Mouse (Mus musculus) CH12.LX (cell line): ENCODE results near the gene R3hdm2.

Source experiments
- CTCF ChIP-seq, 2 experiments: IDR thresholded peaks in 1 of 2; conservative IDR thresholded peaks in 1 of 2; 2 replicates each; pipeline ENCODE4 v1.5.1; 2011 to 2012; ENCODE audit warnings: low read depth in 2 of 2, low read length in 2 of 2, improper control_type of control experiment in 1 of 2, inconsistent platforms in 1 of 2, mild to moderate bottlenecking in 1 of 2, moderate library complexity in 1 of 2
- E2F4 ChIP-seq: IDR thresholded peaks from 2 replicates; pipeline ENCODE4 v1.6.1; 2011; ENCODE audit warnings: low read depth, low read length, improper control_type of control experiment; ENCODE audit not compliant: insufficient replicate concordance
- EP300 ChIP-seq: IDR thresholded peaks from 2 replicates; pipeline ENCODE4 v1.6.1; 2011; ENCODE audit warnings: low read length, improper control_type of control experiment
- ETS1 ChIP-seq: conservative IDR thresholded peaks from 2 replicates; pipeline ENCODE4 v1.6.1; 2012; ENCODE audit warnings: low read depth, mild to moderate bottlenecking, inconsistent platforms, low read length, improper control_type of control experiment, moderate library complexity
- JUN ChIP-seq: IDR thresholded peaks from 2 replicates; pipeline ENCODE4 v1.6.1; 2011; ENCODE audit warnings: low read depth, mild to moderate bottlenecking, low read length, improper control_type of control experiment, moderate library complexity; ENCODE audit not compliant: insufficient read depth
- MAFK ChIP-seq: IDR thresholded peaks from 2 replicates; pipeline ENCODE4 v1.6.1; 2011; ENCODE audit warnings: low read length, improper control_type of control experiment; ENCODE audit not compliant: insufficient replicate concordance
- MAX ChIP-seq: IDR thresholded peaks from 2 replicates; pipeline ENCODE4 v1.6.1; 2011; ENCODE audit warnings: low read length, improper control_type of control experiment
- MAZ ChIP-seq: IDR thresholded peaks from 2 replicates; pipeline ENCODE4 v1.6.1; 2012; ENCODE audit warnings: low read depth, mild to moderate bottlenecking, inconsistent platforms, low read length, improper control_type of control experiment, moderate library complexity
- MXI1 ChIP-seq: IDR thresholded peaks from 2 replicates; pipeline ENCODE4 v1.6.1; 2011; ENCODE audit warnings: mild to moderate bottlenecking, low read depth, low read length, improper control_type of control experiment
- POLR2A ChIP-seq: IDR thresholded peaks from 2 replicates; pipeline ENCODE4 v1.6.1; 2011; ENCODE audit warnings: low read depth, mild to moderate bottlenecking, improper control_type of control experiment, low read length
- RCOR1 ChIP-seq: conservative IDR thresholded peaks from 2 replicates; pipeline ENCODE4 v1.6.1; 2012; ENCODE audit warnings: low read depth, mild to moderate bottlenecking, inconsistent platforms, low read length, improper control_type of control experiment
- ZC3H11A ChIP-seq: IDR thresholded peaks from 2 replicates; pipeline ENCODE4 v1.6.1; 2012; ENCODE audit warnings: low read depth, mild to moderate bottlenecking, inconsistent platforms, low read length, improper control_type of control experiment

- TF ChIP-seq MAFK (no peak), MAZ (no peak), POLR2A (no peak), ETS1 (no peak), JUN (no peak), EP300 (no peak), ZC3H11A (no peak), CTCF (conservative IDR thresholded peaks at IDR 0.05 in 1 of 2, IDR thresholded peaks at IDR 0.05 in 1 of 2; ENCODE audit: low read depth in 2 of 2, low read length in 2 of 2) (peak in 1 of 2 experiments; percentile 12; a peak in 1 of 4 replicates), MXI1 (no peak), RCOR1 (no peak), MAX (no peak), E2F4 (no peak)
Observed at GRCm38 (mm10) chr10:127480833-127481813, 101.0 kb downstream of the R3hdm2 start.
